Mouse (Mus musculus) liver, postnatal 0 days (tissue): ENCODE measurements around the gene Kcnk13.

ENCODE experiments used
- CTCF ChIP-seq: sonication (generic); IDR thresholded peaks from 2 replicates; pipeline ENCODE4 v1.5.1; 2016; ENCODE audit warnings: antibody characterized with exemption, low read depth
- EP300 ChIP-seq: IDR thresholded peaks from 2 replicates; pipeline ENCODE4 v1.6.1; 2016; ENCODE audit warnings: antibody characterized with exemption, low read depth, mild to moderate bottlenecking

GRCm38 (mm10) chr12:99999726-100000125 is 35.4 kb downstream of the Kcnk13 start:
- TF ChIP-seq EP300 (no peak), CTCF (no peak)
